Mouse (Mus musculus) forebrain, embryonic 14.5 days (tissue): Measurements from ENCODE around the gene Znrf1. TPM values are rescaled to one million over a fixed set of nuclear protein-coding genes. Genes with fewer than 3 reads are reported as not detected.

ENCODE experiments used
- ATAC-seq: fragments of 200-750 bp; cut with Nextera tagmentation; 2 replicates; pipeline ENCODE4 v1.8.0; 2017; ENCODE audit warnings: mild to moderate bottlenecking, moderate library complexity
- DNase-seq: peaks from one replicate; pipeline ENCODE4 v3.0.0-alpha.2; 2015; ENCODE audit warnings: low spot score
- H3K27ac ChIP-seq: fragments of 300-500 bp; sonication (generic); 2 replicates; pipeline ENCODE4 v1.5.1; 2014; ENCODE audit warnings: low read depth, mild to moderate bottlenecking, control low read depth, low read length, moderate library complexity
- H3K27me3 ChIP-seq: fragments of 300-500 bp; sonication (generic); replicated peaks from 2 replicates; pipeline ENCODE4 v1.6.1; 2014; ENCODE audit warnings: low read length, control low read depth, mixed read lengths; ENCODE audit not compliant: control insufficient read depth, insufficient read depth
- H3K36me3 ChIP-seq: fragments of 300-500 bp; sonication (generic); 2 replicates; pipeline ENCODE4 v1.6.1; 2014; ENCODE audit warnings: low read length, control low read depth; ENCODE audit not compliant: control insufficient read depth, insufficient read depth
- H3K4me1 ChIP-seq: fragments of 300-500 bp; sonication (generic); 2 replicates; pipeline ENCODE4 v1.6.1; 2014; ENCODE audit warnings: antibody characterized with exemption, low read length, control low read depth; ENCODE audit not compliant: control insufficient read depth, insufficient read depth
- H3K4me2 ChIP-seq: fragments of 300-500 bp; sonication (generic); 2 replicates; pipeline ENCODE4 v1.6.1; 2014; ENCODE audit warnings: mild to moderate bottlenecking, control low read depth, low read length
- H3K4me3 ChIP-seq: fragments of 300-500 bp; sonication (generic); 2 replicates; pipeline ENCODE4 v1.5.1; 2014; ENCODE audit warnings: low read depth, low read length, control low read depth
- H3K9ac ChIP-seq: fragments of 300-500 bp; sonication (generic); 2 replicates; pipeline ENCODE4 v1.6.1; 2014; ENCODE audit warnings: mild to moderate bottlenecking, low read length, control low read depth, moderate library complexity
- H3K9me3 ChIP-seq: fragments of 300-500 bp; sonication (generic); replicated peaks from 2 replicates; pipeline ENCODE4 v1.6.1; 2016; ENCODE audit warnings: low read length, control low read depth, mixed read lengths; ENCODE audit not compliant: control insufficient read depth
- WGBS: fragments of 180-500 bp; shearing (Covaris S2); extraction: QIAGEN DNeasy Blood & Tissue Kit; methylation state at CpG from one replicate; pipeline ENCODE4 v1.1.7; 2014; 5-methylcytosine and 5-hydroxymethylcytosine counted together
- polyA plus RNA-seq: library from polyadenylated mRNA; unstranded; fragments of >200 nt; fragmentation: Nextera tagmentation; extraction: Ambion mirVana; gene quantifications from 2 replicates; pipeline ENCODE4 v1.2.1, GENCODE M21; 2014

The Znrf1 gene
- polyA plus RNA-seq, 1 experiment from 2014 or later: 55.3 TPM

- Histone ChIP-seq H3K27ac (no peak overlapping the region), H3K4me2 (no peak overlapping the region), H3K36me3 (no peaks in the 10 kb centered on the region), H3K4me1 (0 out of 2 replicates have a peak, but pooled peaks cover 3% of the 10 kb centered on the region), H3K9me3 (no peaks in the 10 kb centered on the region), H3K27me3 (no peaks in the 10 kb centered on the region), H3K9ac (no peak overlapping the region), H3K4me3 (no peak overlapping the region)
- 89% methylated on average over 1 of the region's 1 CpGs for WGBS
- DNase-seq (no peak), ATAC-seq (no peak)
Measured at GRCm38 (mm10) chr8:111579318-111579717, 43.4 kb downstream of the Znrf1 start.

DNA sequence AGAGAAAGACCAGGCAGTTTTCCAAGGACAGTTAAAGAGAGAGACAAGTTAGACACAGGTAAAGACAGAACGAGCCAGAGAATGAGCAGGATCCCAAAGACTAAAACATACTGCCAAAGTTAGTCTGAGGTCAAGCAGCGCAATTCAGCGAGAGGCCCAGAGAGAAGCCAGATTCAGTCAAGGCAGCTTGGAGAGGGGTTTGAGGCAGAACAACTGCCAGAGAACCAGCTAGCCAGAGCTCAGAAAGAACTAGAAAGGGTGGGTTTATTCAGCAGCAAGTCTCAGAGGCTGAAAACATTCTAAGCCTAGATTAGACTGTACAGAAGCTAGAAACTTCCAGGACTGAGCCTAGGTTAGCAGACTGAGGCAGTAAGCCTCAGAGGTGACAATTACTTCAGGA, 44.4 kb downstream of the Znrf1 start:
- Histone ChIP-seq H3K36me3 (no peaks in the 10 kb centered on the region), H3K27ac (no peak overlapping the region), H3K9ac (no peak overlapping the region), H3K9me3 (no peaks in the 10 kb centered on the region), H3K4me2 (no peak overlapping the region), H3K4me1 (0 out of 2 replicates have a peak, but pooled peaks cover 3% of the 10 kb centered on the region), H3K27me3 (no peaks in the 10 kb centered on the region), H3K4me3 (no peak overlapping the region)
- DNase-seq (no peak), ATAC-seq (no peak)
- WGBS: 91% methylated on average over 3 of the region's 3 CpGs

DNA sequence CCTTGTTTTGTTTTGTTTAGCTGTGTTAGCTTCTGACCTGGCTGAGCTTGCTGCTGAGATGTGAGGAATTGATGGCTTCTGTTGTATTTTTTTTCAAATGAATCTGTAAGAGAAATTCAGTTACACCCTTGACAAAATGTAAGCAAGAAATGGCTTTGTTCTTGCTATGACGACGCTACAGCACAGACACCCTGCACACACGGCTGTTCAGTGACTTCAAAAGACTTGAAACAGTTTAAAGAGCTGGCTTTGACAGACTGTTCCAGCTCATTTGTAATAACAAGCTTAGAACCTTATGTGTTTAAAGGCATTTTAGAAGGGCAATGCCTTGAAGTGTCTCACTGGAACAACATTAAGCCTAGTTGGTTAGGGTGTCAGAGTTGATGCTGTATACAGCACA, 46.5 kb downstream of the Znrf1 start:
- Histone ChIP-seq H3K4me2 (no peak overlapping the region), H3K4me3 (no peak overlapping the region), H3K9me3 (no peaks in the 10 kb centered on the region), H3K36me3 (no peaks in the 10 kb centered on the region), H3K27ac (no peak overlapping the region), H3K9ac (no peak overlapping the region), H3K4me1 (0 out of 2 replicates have a peak, but pooled peaks cover 3% of the 10 kb centered on the region), H3K27me3 (no peaks in the 10 kb centered on the region)
- no peak for ATAC-seq
- whole genome bisulfite sequencing: 64% methylated on average over 3 of the region's 3 CpGs
- DNase-seq: no peak

DNA sequence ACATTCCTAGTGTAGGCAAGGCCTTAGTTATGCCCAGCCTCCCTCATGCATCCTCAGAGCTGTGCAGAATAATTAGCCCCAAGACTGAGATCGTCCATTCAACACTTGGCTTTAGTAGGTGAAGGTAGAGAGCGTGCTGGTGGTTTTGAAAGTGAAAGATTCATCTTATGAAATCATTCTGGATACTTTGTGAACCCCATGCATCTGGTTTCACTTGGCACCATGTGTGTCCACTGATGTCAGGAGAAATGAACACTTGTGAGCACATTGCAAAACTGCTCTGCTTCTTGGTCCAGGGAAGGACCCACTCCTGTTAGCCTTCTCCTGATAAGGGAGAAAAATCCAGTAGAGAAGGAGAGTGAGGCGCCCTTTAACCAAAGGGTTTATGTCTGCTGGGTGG, 49.0 kb downstream of the Znrf1 start:
- H3K4me1 ChIP-seq: no peaks in the 10 kb centered on the region
- H3K9ac ChIP-seq: no peak overlapping the region
- no peak overlapping the region for H3K27ac ChIP-seq
- H3K27me3 ChIP-seq: no peaks in the 10 kb centered on the region
- DNase-seq (no peak), ATAC-seq (no peak)
- no peak overlapping the region for H3K4me2 ChIP-seq
- H3K36me3 ChIP-seq: no peaks in the 10 kb centered on the region
- no peaks in the 10 kb centered on the region for H3K9me3 ChIP-seq
- H3K4me3 ChIP-seq: no peak overlapping the region
- WGBS: 93% methylated on average over 3 of the region's 3 CpGs

- H3K4me1 ChIP-seq: peaks cover 6% of the 10 kb centered on the region; the same call in 1 of the 2 replicates
- 97% methylated on average over 1 of the region's 1 CpGs for WGBS
- H3K4me3 ChIP-seq: no peak overlapping the region
- DNase-seq (no peak), ATAC-seq (no peak)
- H3K27ac ChIP-seq: no peak overlapping the region
- H3K27me3 ChIP-seq: no peaks in the 10 kb centered on the region
- no peaks in the 10 kb centered on the region for H3K36me3 ChIP-seq
- H3K4me2 ChIP-seq: no peak overlapping the region
- H3K9ac ChIP-seq: no peak overlapping the region
- H3K9me3 ChIP-seq: no peaks in the 10 kb centered on the region
Measured at GRCm38 (mm10) chr8:111587545-111588094, 51.7 kb downstream of the Znrf1 start.

DNA sequence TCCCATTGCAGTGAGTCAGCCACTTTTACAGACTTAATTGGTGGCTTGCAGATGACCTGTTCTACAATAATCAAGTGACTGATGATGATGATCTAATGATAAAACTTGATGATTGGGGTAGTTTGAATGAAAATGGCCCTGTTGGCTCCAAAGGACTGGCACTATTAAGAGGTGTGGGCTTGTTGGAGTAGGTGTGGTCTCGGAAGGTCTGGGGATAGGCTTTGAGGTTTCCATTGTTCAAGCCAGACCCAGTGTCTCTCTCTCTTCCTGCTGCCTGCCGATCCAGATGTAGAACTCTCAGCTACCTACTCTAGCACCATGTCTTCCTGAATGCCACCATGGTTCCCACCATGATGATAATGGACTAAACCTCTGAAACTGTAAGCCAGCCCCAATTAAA, 52.4 kb downstream of the Znrf1 start:
- no peaks in the 10 kb centered on the region for H3K9me3 ChIP-seq
- H3K4me1 ChIP-seq: peaks cover 6% of the 10 kb centered on the region; the same call in 1 of the 2 replicates
- H3K4me2 ChIP-seq: no peak overlapping the region
- H3K36me3 ChIP-seq: no peaks in the 10 kb centered on the region
- ATAC-seq: no peak
- H3K27ac ChIP-seq: no peak overlapping the region
- no peak overlapping the region for H3K9ac ChIP-seq
- 85% methylated on average over 2 of the region's 2 CpGs for WGBS
- no peaks in the 10 kb centered on the region for H3K27me3 ChIP-seq
- no peak for DNase-seq
- H3K4me3 ChIP-seq: no peak overlapping the region

DNA sequence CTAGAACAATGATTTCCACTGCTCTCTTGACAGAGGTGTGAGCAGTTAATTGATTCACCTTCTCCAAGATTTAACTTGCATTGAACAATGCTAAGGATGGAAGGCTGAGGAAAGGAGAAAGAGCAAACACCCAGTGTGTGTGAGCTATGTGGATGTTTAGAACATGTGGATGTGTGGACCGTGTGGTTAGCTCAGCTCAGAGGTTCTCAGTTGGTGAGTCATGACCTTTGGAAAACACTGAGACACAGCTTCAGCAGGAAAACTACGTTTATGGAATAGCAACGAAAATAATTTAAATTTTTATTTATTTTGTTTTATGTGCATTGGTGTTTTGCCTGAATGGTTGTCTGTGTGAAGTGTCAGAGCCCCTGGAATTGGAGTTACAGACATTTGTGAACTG, 54.3 kb downstream of the Znrf1 start:
- no peaks in the 10 kb centered on the region for H3K36me3 ChIP-seq
- no peak overlapping the region for H3K4me2 ChIP-seq
- ATAC-seq (no peak), DNase-seq (no peak)
- H3K27ac ChIP-seq: no peak overlapping the region
- 95% methylated on average over 3 of the region's 3 CpGs for WGBS
- no peaks in the 10 kb centered on the region for H3K27me3 ChIP-seq
- no peak overlapping the region for H3K9ac ChIP-seq
- H3K9me3 ChIP-seq: no peaks in the 10 kb centered on the region
- H3K4me1 ChIP-seq: peaks cover 6% of the 10 kb centered on the region; the same call in 1 of the 2 replicates
- no peak overlapping the region for H3K4me3 ChIP-seq

DNA sequence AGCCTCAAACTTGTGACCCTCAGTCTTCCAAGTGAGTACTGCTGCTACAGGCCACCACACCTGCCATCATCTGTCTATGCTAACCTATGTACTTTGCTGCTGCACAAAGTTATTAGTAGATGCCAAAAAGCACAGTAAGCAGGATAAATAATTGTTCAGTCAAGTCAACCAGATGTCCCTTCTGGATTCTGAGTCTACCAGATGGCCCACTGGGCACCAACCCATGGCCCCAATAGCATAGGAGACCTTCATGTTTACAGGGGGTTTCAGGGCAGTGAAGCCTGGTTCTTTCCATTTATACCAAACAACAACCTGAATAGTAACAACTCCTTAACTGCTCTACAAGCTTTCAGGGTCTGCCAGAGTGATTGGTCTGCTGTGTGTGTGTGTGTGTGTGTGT, 55.3 kb downstream of the Znrf1 start:
- no peak overlapping the region for H3K4me2 ChIP-seq
- H3K4me1 ChIP-seq: peaks cover 12% of the 10 kb centered on the region; the same call in 1 of the 2 replicates
- H3K9me3 ChIP-seq: no peaks in the 10 kb centered on the region
- ATAC-seq: no peak
- no peak overlapping the region for H3K4me3 ChIP-seq
- H3K9ac ChIP-seq: no peak overlapping the region
- no peaks in the 10 kb centered on the region for H3K27me3 ChIP-seq
- H3K36me3 ChIP-seq: no peaks in the 10 kb centered on the region
- DNase-seq: no peak
- H3K27ac ChIP-seq: no peak overlapping the region

DNA sequence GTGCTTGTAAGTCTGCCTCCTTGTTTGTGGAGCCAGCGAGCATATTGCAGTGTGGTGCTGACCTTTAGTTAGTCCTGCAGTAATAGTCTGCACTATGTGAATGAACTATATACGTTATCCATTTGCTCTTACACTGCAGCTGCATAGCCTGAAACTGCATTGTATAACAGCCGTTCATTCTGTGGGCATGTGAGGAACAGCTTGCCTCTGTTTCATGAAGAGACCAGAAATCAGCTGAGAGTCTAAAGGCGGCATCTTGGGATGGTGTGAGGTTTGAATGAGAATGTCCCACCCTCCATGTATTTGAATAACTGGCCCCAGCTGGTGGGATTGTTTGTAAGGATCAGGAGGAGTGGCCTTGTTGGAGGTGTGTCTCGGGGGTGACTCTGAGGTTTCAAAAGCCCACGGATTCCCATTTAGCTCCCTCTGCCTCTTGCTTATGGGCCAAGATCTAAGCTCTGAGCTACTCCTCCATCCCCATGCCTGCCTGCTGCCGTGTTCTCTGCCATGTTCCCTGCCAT, 56.6 kb downstream of the Znrf1 start:
- 53% methylated on average over 7 of the region's 7 CpGs for WGBS
- Histone ChIP-seq H3K27me3 (no peaks in the 10 kb centered on the region), H3K36me3 (no peaks in the 10 kb centered on the region), H3K4me3 (no peak overlapping the region), H3K4me2 (no peak overlapping the region), H3K4me1 (peaks cover 12% of the 10 kb centered on the region; the same call in 1 of the 2 replicates), H3K9ac (no peak overlapping the region), H3K9me3 (no peaks in the 10 kb centered on the region), H3K27ac (no peak overlapping the region)
- no peak for DNase-seq
- no peak for ATAC-seq
